Mouse (Mus musculus): ENCODE data around the gene Pts.

Pts gene

DNA sequence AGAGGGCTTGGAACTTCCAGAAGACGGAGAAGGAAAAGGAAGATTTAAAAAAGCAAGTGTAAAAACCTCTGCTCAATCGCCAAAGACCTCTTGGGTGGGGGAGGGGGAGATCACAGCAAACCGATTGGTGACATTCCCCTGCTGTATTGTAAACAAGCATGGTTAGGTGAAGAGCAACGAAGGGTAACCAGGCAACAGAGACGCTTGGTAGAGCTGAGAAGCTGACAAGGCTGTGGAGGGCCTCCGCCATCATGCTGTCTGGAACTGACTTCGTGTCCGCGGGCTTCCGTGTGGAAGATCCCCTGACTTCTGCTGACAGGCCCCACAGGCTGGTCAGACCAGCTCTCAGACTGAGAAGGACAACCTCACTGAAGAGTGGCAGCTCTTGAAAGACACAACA, 43.0 kb downstream of the Pts start:
- DNase-seq, result no peak

DNA sequence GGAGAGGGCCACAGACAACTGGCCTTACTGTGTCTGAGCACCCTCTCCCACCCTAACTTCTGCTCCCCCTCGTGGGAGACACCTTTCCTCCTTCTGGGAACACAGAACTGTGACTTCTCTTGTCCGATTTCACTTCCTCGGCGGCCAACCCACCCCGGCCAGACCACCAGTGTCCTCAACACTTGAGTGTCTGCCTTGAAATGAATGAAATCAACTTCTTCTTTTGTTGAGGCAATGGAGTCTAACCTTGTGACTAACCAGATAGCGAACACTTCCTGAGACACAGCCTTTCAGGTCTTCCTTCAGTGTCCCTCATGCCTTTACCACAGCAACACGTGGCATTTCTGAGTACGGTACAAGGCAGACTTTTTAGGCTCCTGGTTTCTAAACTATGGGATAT, 45.8 kb downstream of the Pts start:
- no peak for DNase-seq

GRCm38 (mm10) chr9:50479476-50479875, 49.0 kb downstream of the Pts start:
- no peak for DNase-seq

GRCm38 (mm10) chr9:50478826-50479225, 49.7 kb downstream of the Pts start:
- no peak for DNase-seq

GRCm38 (mm10) chr9:50477270-50477669, 51.3 kb downstream of the Pts start:
- no peak for DNase-seq

DNA sequence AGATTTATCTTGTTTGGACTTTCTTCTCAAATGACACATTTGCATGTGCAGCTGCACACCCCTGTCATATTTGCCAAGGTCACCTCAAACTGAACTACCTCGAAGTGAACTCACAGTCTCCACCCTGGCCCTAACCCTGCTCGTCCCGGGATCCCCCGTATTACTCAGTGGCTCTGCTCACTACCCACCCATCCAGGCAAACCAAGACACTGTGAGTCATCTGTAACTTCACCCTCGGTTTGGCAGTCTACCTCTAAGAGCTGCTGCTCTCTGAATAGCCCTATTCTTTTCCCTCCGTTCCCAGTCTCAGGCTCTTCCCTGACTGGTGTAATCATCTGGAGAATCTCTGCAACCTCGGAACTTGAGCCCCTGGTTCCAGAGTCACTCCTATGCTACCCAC, 51.9 kb downstream of the Pts start:
- DNase-seq, result no peak

GRCm38 (mm10) chr9:50475745-50476144, 52.8 kb downstream of the Pts start:
- DNase-seq, result no peak

- no peak for DNase-seq
Observed at GRCm38 (mm10) chr9:50475318-50475717, 53.2 kb downstream of the Pts start.

Measured in cerebellum, adult 18-20 months (tissue).